Mouse (Mus musculus) midbrain, embryonic 11.5 days (tissue): ENCODE results near the gene Cdh24. TPM values are rescaled to one million over a fixed set of nuclear protein-coding genes. Genes with fewer than 3 reads are reported as not detected.

ENCODE experiments used
- ATAC-seq: fragments of 200-750 bp; cut with Nextera tagmentation; 2 replicates; pipeline ENCODE4 v1.8.0; 2017; ENCODE audit warnings: moderate TSS enrichment, moderate library complexity; ENCODE audit not compliant: low FRiP score
- DNase-seq: peaks from one replicate; pipeline ENCODE4 v3.0.0; 2015; ENCODE audit warnings: low spot score; ENCODE audit errors: missing footprints
- H3K27ac ChIP-seq: fragments of 300-500 bp; sonication (generic); 2 replicates; pipeline ENCODE4 v1.5.1; 2014; ENCODE audit warnings: low read depth, low read length
- H3K27me3 ChIP-seq: fragments of 300-500 bp; sonication (generic); 2 replicates; pipeline ENCODE4 v1.6.1; 2014; ENCODE audit warnings: mild to moderate bottlenecking, low read length, moderate library complexity, mixed read lengths; ENCODE audit not compliant: control insufficient read depth, insufficient read depth
- H3K36me3 ChIP-seq: fragments of 300-500 bp; sonication (generic); 2 replicates; pipeline ENCODE4 v1.6.1; 2014; ENCODE audit warnings: mild to moderate bottlenecking, low read length, moderate library complexity, mixed read lengths; ENCODE audit not compliant: control insufficient read depth, insufficient read depth
- H3K4me1 ChIP-seq: fragments of 300-500 bp; sonication (generic); 2 replicates; pipeline ENCODE4 v1.6.1; 2014; ENCODE audit warnings: low read length; ENCODE audit not compliant: control insufficient read depth, insufficient read depth
- H3K4me2 ChIP-seq: fragments of 300-500 bp; sonication (generic); 2 replicates; pipeline ENCODE4 v1.6.1; 2014; ENCODE audit warnings: mild to moderate bottlenecking, moderate library complexity
- H3K4me3 ChIP-seq: fragments of 300-500 bp; sonication (generic); 2 replicates; pipeline ENCODE4 v1.5.1; 2014; ENCODE audit warnings: low read depth, low read length
- H3K9ac ChIP-seq: fragments of 300-500 bp; sonication (generic); 2 replicates; pipeline ENCODE4 v1.6.1; 2014; ENCODE audit warnings: low read length
- H3K9me3 ChIP-seq: fragments of 300-500 bp; sonication (generic); 2 replicates; pipeline ENCODE4 v1.6.1; 2016; ENCODE audit warnings: low read length; ENCODE audit not compliant: control insufficient read depth
- WGBS: fragments of 180-500 bp; shearing (Covaris S2); extraction: QIAGEN DNeasy Blood & Tissue Kit; methylation state at CpG from one replicate; pipeline ENCODE4 v1.1.7; 2014; 5-methylcytosine and 5-hydroxymethylcytosine counted together
- polyA plus RNA-seq: library from polyadenylated mRNA; unstranded; fragments of >200 nt; fragmentation: Nextera tagmentation; extraction: Ambion mirVana; gene quantifications from 2 replicates; pipeline ENCODE4 v1.2.1, GENCODE M21; 2014

The Cdh24 gene
- 5.8 and 6.9 TPM in 2 replicates for polyA plus RNA-seq

DNA sequence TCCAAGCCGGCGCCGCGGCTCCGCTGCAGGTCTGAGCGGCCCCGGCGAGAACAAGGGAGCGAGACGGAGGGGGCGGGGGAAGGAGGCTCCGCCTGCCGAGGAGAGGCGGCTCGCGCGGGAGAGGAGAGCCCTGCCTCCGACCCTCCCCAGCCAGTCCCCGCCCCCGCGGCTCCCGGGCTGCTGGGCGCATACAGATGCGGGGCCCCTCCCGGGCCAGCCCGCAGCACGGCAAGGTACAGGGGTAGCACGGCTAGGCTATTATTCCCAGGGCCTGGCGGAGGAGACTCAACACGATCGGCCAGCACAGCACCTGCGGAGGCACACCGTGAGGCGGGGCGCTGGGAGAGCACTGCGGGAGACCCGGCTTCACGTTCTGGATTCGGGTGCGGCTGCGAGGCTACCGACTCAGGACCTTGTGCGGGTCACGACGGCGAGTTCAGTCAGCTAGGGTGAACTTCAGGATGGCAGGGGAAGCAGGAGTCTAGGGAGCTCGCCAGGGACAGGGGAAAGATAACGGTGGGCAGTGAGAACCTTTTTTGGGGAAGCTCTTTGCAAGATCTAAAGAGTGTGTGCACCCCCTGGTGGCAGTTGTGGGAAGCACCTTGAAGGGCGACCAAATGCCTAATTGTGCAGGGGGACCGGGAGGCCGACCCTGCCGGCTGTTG, at the start of gene Cdh24:
Gene Cdh24 (minus strand): TSS at position 60 of the 665 bp plus-strand sequence.
- peaks cover 37% of the 10 kb centered on the region for H3K36me3 ChIP-seq
- H3K9ac ChIP-seq, result peak within 1 kb of the TSS; percentile 96
- no peaks in the 10 kb centered on the region for H3K9me3 ChIP-seq
- H3K4me2 ChIP-seq, result peak within 1 kb of the TSS; percentile 94
- DNase-seq (peak; percentile 99), ATAC-seq (peak; percentile 93)
- H3K27ac ChIP-seq, result peak within 1 kb of the TSS; percentile 81
- H3K27me3 ChIP-seq, result no peaks in the 10 kb centered on the region
- H3K4me1 ChIP-seq, result peaks cover 9% of the 10 kb centered on the region; the same call in 1 of the 2 replicates
- peak within 1 kb of the TSS; percentile 74 for H3K4me3 ChIP-seq
- WGBS, result under 1% methylated on average over 44 of the region's 52 CpGs

DNA sequence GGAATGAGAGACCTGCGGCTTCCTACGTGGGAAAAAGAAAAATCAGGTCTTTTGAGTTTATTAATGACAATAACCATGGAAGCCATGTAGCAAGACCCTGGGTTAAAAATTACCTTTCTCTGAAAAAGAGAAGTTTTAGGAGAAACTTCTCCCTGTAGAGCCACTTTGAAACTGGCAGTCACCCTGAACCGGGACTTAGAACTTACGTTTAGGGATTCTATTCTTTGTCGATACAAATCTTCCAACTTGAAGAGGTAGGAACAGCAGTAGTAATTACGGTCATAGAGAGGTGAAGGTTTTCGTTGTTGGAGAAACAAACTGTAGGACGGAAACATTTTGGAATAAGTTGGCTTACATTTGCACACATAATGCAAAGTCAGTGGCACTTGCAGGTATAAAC, 46.1 kb upstream of the Cdh24 start:
- peak overlapping the region; percentile 72 for H3K4me2 ChIP-seq
- H3K9me3 ChIP-seq, result no peaks in the 10 kb centered on the region
- H3K27ac ChIP-seq, result peak overlapping the region; percentile 33; the same call in 1 of the 2 replicates
- WGBS, result 10% methylated on average over 8 of the region's 8 CpGs
- peaks cover 11% of the 10 kb centered on the region; the same call in 1 of the 2 replicates for H3K36me3 ChIP-seq
- H3K4me1 ChIP-seq, result peaks cover 17% of the 10 kb centered on the region
- DNase-seq (no peak), ATAC-seq (no peak)
- peak overlapping the region; percentile 92 for H3K4me3 ChIP-seq
- peak overlapping the region; percentile 79 for H3K9ac ChIP-seq
- H3K27me3 ChIP-seq, result no peaks in the 10 kb centered on the region

DNA sequence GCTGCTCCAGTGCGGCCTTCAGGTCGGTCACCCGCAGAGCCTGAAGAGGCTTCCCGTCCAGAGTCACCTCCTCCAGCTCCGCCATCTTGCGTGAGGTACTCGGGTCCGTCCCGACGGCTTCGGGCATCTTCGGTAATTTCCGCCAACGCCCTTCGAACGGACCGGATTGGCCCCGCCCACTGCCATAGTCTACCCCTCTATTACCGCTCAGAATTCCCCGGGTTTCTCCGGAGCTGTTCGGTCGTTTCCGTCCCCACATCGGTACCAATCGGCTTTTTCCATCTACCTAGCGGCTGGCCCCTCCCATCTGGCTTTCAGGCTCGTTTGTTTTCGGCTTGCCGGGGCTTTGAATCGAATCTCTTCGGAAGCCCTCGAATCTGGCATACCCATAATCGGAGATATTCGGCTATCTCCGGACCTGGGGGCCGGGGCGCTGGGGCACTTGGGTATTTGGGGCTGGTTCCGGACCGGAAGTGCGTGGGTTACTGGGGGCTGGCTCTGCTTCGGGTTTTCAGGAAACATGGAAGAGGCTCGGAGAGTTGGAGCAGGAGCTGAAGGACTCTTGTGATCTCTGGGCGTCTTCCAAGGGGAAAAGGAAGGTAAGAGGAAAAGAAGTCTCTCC, 45.5 kb upstream of the Cdh24 start, which contains the start of gene Acin1:
Gene Acin1 (minus strand): TSS at position 410 of the 622 bp plus-strand sequence.
- Histone ChIP-seq H3K9ac (peak within 1 kb of the TSS; percentile 94), H3K4me3 (peak within 1 kb of the TSS; percentile 92), H3K4me1 (peaks cover 17% of the 10 kb centered on the region), H3K9me3 (no peaks in the 10 kb centered on the region), H3K4me2 (peak within 1 kb of the TSS; percentile 74), H3K27me3 (no peaks in the 10 kb centered on the region), H3K27ac (peak within 1 kb of the TSS; percentile 88), H3K36me3 (peaks cover 11% of the 10 kb centered on the region; the same call in 1 of the 2 replicates)
- ATAC-seq (peak; percentile 96), DNase-seq (peak; percentile 100)
- under 1% methylated on average over 44 of the region's 44 CpGs for WGBS

DNA sequence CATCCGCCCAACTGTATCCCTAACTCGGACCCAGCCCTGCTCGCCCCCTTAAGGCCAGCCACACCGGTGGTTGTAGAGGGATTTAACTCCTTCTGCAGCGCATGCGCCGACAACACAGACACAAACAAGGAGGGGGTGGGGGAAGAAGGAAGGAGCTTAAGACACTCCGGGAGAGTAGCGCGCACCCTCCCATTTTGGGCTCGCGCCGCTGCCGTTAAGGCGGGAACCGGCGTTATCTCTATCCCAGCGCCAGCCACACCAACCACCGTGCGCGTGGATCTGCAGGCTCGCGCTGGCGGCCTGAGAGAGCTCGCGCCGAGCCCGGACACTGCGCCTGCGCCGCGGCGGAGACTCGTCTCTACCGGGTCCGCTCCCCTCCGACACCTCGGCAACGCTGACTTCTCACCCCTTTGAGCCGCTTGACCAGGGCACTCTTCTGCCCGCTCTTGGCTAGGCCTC, 44.9 kb upstream of the Cdh24 start, which contains the start of gene 1700123O20Rik:
Gene 1700123O20Rik (plus strand): TSS at position 154 of the 459 bp plus-strand sequence.
- Histone ChIP-seq H3K4me1 (peaks cover 17% of the 10 kb centered on the region), H3K36me3 (peaks cover 11% of the 10 kb centered on the region; the same call in 1 of the 2 replicates), H3K4me3 (peak within 1 kb of the TSS; percentile 92), H3K27ac (peak within 1 kb of the TSS; percentile 88), H3K9ac (peak within 1 kb of the TSS; percentile 94), H3K9me3 (no peaks in the 10 kb centered on the region), H3K4me2 (peak within 1 kb of the TSS; percentile 74), H3K27me3 (no peaks in the 10 kb centered on the region)
- peak; percentile 81 for ATAC-seq
- WGBS, result under 1% methylated on average over 41 of the region's 41 CpGs
- no peak for DNase-seq

GRCm38 (mm10) chr14:54685471-54685870, 44.3 kb upstream of the Cdh24 start:
- DNase-seq, result no peak
- Histone ChIP-seq H3K27ac (peak overlapping the region; percentile 5; the same call in 1 of the 2 replicates), H3K36me3 (peaks cover 9% of the 10 kb centered on the region; the same call in 1 of the 2 replicates), H3K9me3 (no peaks in the 10 kb centered on the region), H3K4me3 (peak overlapping the region; percentile 92), H3K4me2 (peak overlapping the region; percentile 74), H3K27me3 (no peaks in the 10 kb centered on the region), H3K9ac (peak overlapping the region; percentile 94; the same call in 1 of the 2 replicates), H3K4me1 (peaks cover 17% of the 10 kb centered on the region)
- 14% methylated on average over 8 of the region's 8 CpGs for WGBS
- ATAC-seq, result no peak

- no peak overlapping the region for H3K27ac ChIP-seq
- no peak overlapping the region for H3K4me3 ChIP-seq
- no peak overlapping the region for H3K4me2 ChIP-seq
- no peak overlapping the region for H3K9ac ChIP-seq
- 92% methylated on average over 3 of the region's 3 CpGs for WGBS
- DNase-seq (no peak), ATAC-seq (no peak)
- peaks cover 9% of the 10 kb centered on the region for H3K4me1 ChIP-seq
- no peaks in the 10 kb centered on the region for H3K27me3 ChIP-seq
- H3K9me3 ChIP-seq, result no peaks in the 10 kb centered on the region
- H3K36me3 ChIP-seq, result peaks cover 10% of the 10 kb centered on the region; the same call in 1 of the 2 replicates
Measured at GRCm38 (mm10) chr14:54682396-54682795, 41.2 kb upstream of the Cdh24 start.

- DNase-seq (no peak), ATAC-seq (no peak)
- H3K4me3 ChIP-seq, result no peak overlapping the region
- no peaks in the 10 kb centered on the region for H3K4me1 ChIP-seq
- H3K4me2 ChIP-seq, result no peak overlapping the region
- no peaks in the 10 kb centered on the region for H3K27me3 ChIP-seq
- WGBS, result 88% methylated on average over 16 of the region's 16 CpGs
- H3K36me3 ChIP-seq, result peaks cover 15% of the 10 kb centered on the region
- no peak overlapping the region for H3K27ac ChIP-seq
- no peaks in the 10 kb centered on the region for H3K9me3 ChIP-seq
- H3K9ac ChIP-seq, result no peak overlapping the region
Measured at GRCm38 (mm10) chr14:54678657-54679304, 37.6 kb upstream of the Cdh24 start.

- DNase-seq (no peak), ATAC-seq (no peak)
- H3K4me1 ChIP-seq, result no peaks in the 10 kb centered on the region
- no peaks in the 10 kb centered on the region for H3K27me3 ChIP-seq
- H3K9ac ChIP-seq, result no peak overlapping the region
- no peak overlapping the region for H3K27ac ChIP-seq
- peaks cover 12% of the 10 kb centered on the region for H3K36me3 ChIP-seq
- H3K4me2 ChIP-seq, result no peak overlapping the region
- WGBS, result 94% methylated on average over 5 of the region's 5 CpGs
- H3K9me3 ChIP-seq, result no peaks in the 10 kb centered on the region
- H3K4me3 ChIP-seq, result no peak overlapping the region
Measured at GRCm38 (mm10) chr14:54676290-54676689, 35.1 kb upstream of the Cdh24 start.
